Mouse (Mus musculus) kidney, postnatal 36 days (tissue): ENCODE data around the gene Ahcyl1.

ENCODE experiments used
- DNase-seq, 2 experiments: peaks; one replicate each; pipeline ENCODE4 v3.0.0; 2021 to 2022; ENCODE audit warnings: mixed read lengths in 2 of 2

The Ahcyl1 gene

DNA sequence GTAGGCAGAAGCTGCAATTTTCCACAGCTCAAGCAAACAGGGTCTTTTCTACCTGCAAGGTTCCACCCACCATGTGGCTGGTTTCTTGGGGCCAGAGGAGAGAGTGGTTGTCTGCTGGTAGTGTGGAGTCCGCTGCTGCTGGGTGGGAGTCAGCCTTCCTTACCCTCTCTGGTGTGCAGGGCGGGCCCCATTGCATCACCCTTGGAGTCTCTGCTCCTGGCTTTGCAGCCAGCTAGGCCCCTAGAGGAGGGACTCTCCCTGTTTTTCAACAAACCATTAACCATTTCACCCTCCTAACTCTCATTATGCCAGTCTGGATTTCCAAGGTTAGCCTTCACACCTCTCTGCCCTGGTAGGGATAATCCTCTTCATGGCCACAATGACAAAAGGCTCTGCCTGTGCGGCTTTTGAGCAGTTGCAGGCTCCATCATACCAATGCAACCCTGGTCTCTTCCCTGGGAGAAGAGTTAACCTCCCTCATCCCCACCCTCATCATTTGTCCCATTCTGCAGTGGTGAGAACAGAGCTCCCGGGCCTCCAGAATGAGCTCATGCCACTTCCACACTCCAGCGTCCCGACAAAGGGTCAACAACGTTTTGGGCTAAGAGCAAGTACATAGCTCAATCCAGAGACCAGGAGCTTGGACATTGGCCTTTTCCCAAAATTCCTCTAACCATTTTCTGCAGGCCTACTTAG lies 7.5 kb upstream of the Ahcyl1 start:
- DNase-seq = no peak

- DNase-seq = no peak
Observed at GRCm38 (mm10) chr3:107701767-107702394, 5.5 kb upstream of the Ahcyl1 start.

- no peak for DNase-seq
Observed at GRCm38 (mm10) chr3:107700625-107701024, 4.3 kb upstream of the Ahcyl1 start.

- DNase-seq = peak in 1 of 2 experiments; percentile 25
Observed at GRCm38 (mm10) chr3:107696910-107697309, 550 bp upstream of the Ahcyl1 start.

GRCm38 (mm10) chr3:107695219-107695947 lies 977 bp downstream of the Ahcyl1 start:
- DNase-seq = no peak

- no peak for DNase-seq
Observed at GRCm38 (mm10) chr3:107694256-107694900, 2.0 kb downstream of the Ahcyl1 start.

DNA sequence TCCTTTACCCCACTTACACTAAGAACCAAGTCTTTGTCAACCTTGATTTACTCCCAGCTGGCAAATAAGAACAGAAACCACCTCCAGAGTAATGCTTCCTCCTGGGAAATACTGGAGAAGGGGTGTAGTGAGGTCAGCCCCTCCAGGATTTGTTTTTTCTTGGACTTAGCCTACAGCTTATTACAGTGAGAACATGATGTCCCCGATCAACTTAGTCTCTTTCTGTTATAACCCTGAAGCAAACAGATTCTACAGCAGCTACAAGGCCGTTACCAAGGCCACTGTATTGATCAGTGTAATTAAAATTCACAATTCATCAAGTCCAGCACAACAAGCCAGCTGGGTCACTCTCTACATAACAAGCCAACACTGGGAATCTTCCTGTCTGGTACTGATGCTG lies 6.0 kb downstream of the Ahcyl1 start:
- peak in 1 of 2 experiments; percentile 12 for DNase-seq

DNA sequence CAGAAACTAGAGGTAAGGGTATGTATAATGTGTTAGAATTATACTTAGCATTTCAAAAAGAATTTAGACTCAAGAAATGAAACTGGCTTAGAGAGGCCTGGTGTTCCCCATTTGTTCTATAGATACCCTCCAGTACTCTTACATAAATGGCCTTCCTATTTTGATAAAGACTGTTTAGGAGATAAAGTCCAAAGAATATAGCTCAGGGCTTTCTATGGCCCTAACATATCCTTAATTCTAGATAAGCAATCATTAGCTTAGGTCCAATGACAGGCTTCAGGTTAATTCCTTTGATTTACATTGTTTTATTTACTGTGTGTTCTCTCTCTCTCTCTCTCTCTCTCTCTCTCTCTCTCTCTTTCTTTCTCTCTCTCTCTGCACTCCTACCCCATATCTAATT lies 7.1 kb downstream of the Ahcyl1 start:
- DNase-seq = no peak

DNA sequence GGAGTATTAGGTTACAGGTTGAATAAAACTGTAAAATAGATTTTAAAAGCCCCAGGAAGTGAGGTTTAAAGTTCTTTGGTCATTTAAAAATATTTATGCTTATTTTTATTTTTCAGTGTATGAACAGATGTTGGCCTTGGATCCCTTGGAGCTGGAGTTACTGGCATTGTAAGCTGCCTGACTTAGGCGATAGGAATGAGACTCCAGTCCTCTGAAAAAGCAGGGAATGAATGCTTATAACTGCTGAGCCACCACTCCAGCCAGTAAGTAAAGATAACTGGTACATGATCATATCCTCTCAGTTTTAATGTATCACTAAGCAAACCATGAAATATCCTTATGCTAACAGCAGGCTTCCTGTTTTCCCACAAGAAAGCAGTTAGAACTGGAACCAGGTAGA lies 8.1 kb downstream of the Ahcyl1 start:
- DNase-seq = no peak

GRCm38 (mm10) chr3:107686276-107686977 lies 9.9 kb downstream of the Ahcyl1 start:
- no peak for DNase-seq

- no peak for DNase-seq
Observed at GRCm38 (mm10) chr3:107685652-107686051, 10.7 kb downstream of the Ahcyl1 start.

GRCm38 (mm10) chr3:107683587-107683986 lies 12.8 kb downstream of the Ahcyl1 start:
- no peak for DNase-seq

GRCm38 (mm10) chr3:107680790-107681576 lies 15.4 kb downstream of the Ahcyl1 start:
- peak; percentile 59 to 62 for DNase-seq

GRCm38 (mm10) chr3:107671509-107671908 lies 24.9 kb downstream of the Ahcyl1 start:
- no peak for DNase-seq

DNA sequence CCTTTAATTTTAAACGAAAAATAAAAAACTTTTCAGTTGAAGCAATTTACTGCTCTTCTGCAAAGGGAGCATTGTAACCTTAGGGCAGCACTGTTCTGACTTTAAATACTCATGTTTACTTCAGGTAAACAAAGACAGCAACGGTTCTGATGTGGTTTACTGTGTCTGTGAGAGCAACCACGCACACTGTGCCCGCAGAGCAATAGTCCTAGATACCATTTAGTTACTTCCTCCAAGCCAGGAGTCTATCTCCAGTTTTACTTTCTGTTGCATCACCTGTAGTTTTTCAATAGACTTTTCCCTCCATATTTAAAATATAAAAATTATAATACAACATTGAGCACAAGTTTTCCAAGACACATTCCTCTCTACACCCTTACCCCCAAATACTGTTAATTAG lies 25.9 kb downstream of the Ahcyl1 start:
- no peak for DNase-seq

- DNase-seq = no peak
Observed at GRCm38 (mm10) chr3:107668786-107669185, 27.6 kb downstream of the Ahcyl1 start.

DNA sequence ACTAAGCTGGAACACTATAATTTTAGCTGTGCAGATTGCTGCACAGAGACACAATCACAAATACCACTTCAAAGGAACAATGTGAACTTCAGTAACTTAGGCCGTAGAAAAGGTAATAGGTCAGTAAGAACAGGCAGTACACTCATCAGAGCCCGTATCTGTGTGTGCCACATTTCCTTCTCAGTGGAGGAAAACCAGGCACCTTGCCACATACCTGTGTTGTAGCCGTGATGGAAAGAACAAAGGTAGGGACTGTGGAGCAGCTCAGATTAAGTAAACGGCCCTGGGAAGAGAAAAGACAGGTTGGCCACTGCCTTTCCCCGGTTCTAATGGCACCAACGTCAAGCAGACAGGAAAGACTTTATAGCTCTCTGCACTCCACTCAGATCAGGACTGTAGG lies 28.9 kb downstream of the Ahcyl1 start:
- DNase-seq = peak; percentile 52 to 65

GRCm38 (mm10) chr3:107664641-107665040 lies 31.7 kb downstream of the Ahcyl1 start:
- DNase-seq = peak in 1 of 2 experiments; percentile 53

DNA sequence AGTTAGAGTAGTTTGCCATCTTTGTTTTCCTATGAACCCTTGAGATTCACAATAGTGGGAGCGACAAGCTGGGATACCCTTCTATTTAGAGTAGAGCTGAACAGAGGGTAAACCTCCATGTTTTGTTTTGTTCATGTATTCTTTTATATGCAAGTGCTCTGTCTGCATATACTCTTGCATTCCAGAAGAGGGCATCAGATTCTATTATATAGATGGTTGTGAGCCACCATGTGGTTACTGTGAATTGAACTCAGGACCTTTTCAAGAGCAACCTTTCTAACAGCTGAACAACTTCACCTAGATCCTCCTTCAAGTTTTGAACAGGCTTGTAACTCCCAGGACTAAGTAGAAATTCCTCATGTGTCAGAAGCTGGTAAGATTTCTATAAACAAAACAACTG lies 37.4 kb downstream of the Ahcyl1 start:
- DNase-seq = no peak

GRCm38 (mm10) chr3:107656888-107657287 lies 39.5 kb downstream of the Ahcyl1 start:
- DNase-seq = no peak

DNA sequence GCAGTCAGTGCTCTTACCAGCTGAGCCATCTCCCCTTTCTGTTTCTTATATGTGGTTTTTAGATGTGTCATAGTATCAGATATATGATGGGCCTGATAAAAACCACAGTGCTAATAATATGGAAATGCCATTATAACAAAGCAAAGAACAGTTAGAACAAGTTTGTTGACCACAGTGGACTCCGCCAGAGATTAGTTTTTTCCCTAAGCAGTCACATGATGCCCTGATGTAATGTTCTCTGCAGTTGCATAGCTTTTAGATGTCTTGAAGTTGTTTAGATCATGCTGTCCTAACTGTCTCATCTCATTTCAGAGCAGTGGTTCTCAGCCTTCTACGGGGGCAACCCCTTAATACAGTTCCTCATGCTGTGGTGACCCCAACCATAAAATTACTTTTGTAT lies 40.2 kb downstream of the Ahcyl1 start:
- DNase-seq = no peak

DNA sequence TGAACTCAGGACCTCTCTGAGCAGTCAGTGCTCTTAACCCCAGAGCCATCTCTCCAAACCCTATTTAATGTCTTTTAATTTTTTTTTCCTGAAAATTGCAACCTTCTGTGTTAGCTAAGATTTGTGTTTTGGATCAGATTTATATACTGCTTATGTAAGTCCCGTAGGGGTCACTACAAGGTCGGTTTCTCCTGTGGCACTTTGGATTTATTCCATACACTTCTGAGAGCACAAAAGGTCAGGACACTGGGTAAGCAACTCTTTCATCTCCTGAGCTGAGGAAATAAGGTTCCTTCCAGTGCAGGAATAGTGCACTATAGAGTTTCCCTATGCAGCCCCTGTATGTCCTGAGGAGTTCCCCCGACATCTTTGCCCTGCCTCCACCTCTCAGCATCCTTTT lies 40.9 kb downstream of the Ahcyl1 start:
- peak; percentile 21 to 50 for DNase-seq
